Mouse (Mus musculus) megakaryocyte, adult 5-6 weeks (primary cell): Measurements from ENCODE around the gene Bcar3. TPM values are rescaled to one million over a fixed set of nuclear protein-coding genes. Genes with fewer than 3 reads are reported as not detected.

ENCODE experiments used
- ATAC-seq: 2 replicates; pipeline ENCODE4 v1.8.0; 2016; ENCODE audit warnings: mild to moderate bottlenecking, inconsistent platforms; ENCODE audit not compliant: poor library complexity, severe bottlenecking
- total RNA-seq, 2 experiments: library from RNA; stranded (forward) in 1 of 2; stranded (reverse) in 1 of 2; fragments of 153-499, 151-499 nt in 1 of 2; fragments of 221-1000, 200-1000 nt in 1 of 2; gene quantifications; 2 replicates each; pipeline versions ENCODE4 v1.2.3 to v1.2.4; 2015 to 2017

The Bcar3 gene
- total RNA-seq, 2 experiments from 2014 or later: 1.2 TPM

DNA sequence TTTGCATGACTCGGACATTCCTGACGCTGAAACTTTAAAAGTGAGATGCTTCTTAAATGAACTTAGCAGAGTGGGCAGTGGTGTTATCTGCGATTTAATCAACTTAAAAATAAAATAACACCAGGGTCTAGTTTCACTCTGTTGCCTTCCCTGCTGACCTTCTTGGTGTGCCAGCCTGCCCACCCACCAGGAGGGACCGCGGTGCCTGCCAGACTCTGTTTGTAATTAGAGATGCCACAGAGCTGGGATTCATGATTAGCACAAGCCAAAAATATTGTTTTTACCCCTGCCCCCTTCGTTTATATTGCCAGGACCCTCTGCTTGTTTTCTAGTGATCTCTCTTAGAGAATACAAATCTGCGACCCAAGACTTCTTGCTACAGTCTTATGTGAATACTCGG is 152.7 kb downstream of the Bcar3 start:
- no peak for ATAC-seq

DNA sequence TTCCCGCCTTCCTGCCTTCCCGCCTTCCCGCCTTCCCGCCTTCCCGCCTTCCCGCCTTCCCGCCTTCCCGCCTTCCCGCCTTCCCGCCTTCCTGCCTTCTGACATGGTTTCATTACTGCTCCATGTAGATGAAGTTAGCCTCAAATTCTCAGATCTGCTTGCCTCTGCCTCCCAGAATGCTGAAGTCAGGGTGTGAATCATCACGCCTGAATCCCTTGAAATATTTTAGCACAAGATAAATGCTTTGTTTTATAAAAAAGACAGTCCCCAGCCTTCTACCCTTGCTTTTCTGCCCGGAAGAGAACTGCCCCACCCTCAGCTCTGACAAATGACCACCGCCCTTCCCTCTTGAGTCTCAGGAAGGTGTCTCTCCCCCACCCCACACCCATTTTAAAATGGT is 154.3 kb downstream of the Bcar3 start:
- ATAC-seq: no peak

DNA sequence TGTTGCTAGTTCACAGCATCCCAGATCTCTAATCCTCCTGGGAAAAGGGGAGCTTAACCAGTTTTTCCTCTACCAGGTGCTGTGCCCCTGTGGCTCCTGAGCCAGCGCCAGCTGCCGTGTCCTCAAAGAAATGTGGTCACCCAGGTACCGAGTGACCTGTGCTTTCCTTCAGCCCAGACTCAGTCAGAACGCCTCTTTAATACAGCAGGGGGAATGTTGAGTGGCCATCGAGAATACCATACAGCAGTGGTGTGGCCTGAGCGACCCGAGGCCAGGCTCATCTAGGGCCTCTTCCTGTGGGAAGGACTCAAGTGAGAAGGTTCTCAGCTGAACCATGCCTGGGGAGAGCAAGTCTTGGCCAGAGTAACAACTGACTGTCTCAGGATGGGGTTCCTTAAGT is 156.1 kb downstream of the Bcar3 start:
- ATAC-seq: no peak

GRCm38 (mm10) chr3:122453875-122454274 is 159.9 kb downstream of the Bcar3 start:
- no peak for ATAC-seq

GRCm38 (mm10) chr3:122456156-122456555 is 162.2 kb downstream of the Bcar3 start:
- ATAC-seq: no peak

GRCm38 (mm10) chr3:122456807-122457206 is 162.9 kb downstream of the Bcar3 start:
- no peak for ATAC-seq

- ATAC-seq: no peak
Observed at GRCm38 (mm10) chr3:122457723-122458122, 163.8 kb downstream of the Bcar3 start.

DNA sequence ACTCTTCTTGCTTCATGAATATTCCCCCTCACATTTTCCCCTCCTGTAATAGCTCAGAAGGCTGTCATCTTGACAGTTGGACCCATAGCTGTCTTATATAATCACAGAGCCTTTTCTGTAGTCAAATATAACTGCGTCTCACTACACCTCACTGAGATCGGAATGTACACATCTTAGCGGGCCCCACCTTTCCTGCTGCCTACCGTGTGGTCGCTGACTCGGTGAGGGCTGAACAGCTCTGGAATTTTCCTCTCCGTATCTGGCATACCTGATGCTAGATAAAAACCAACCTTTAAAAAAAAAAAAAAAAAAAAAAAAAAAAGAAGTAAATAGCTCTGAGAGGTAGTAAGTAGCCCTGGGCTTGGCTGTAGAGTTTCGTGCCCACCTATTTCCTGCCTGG is 164.8 kb downstream of the Bcar3 start:
- ATAC-seq: no peak

DNA sequence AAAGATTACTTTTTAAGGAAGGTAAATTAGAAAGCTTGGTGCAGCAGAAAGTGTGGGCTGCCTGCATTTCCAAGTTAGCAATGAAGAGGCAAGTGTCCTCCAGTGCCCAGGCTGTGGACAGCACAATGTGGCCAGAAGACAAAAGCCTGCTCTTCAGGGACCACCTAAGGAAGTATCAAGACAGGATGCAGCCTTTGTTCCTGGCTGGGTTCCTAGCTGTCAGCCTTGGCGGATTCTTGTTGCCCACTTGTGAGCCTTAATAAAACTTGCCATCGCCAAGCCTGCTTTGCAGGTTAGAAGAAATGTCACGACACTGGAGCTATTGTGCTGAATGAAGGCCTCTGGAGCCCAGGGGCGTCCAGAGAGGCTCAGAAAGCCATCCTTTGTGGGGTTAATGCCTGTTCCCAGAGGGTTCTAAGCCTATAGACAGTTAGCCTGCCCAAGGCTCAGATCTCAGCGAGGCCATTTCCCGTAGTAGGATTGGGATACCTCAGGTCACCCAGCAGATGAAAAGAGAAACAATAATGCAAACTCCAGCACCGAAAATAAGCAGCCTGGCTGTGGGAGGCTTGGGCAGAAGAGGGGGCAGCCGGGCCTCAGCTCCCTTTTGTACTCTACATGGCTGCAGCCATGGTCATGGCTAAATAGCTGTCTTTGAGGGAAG is 167.0 kb downstream of the Bcar3 start:
- ATAC-seq: no peak

DNA sequence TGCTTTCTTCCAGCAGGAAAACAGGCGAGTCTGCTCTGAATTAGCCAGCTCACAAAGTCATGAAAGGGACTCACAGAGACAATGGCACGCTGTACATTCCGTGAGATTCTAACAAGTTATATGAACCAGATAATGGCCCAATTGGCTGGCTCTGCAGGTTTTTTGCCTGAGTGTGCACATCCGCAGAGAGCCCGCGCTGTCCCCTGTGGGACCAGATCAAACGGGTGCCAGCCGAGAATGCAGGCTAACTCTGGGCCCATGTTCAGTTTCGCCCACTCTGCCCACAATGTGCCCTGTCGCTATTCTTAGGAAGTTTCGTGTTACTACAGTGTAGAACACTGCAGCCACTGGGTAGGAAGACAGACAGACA is 167.6 kb downstream of the Bcar3 start:
- ATAC-seq: no peak

- ATAC-seq: no peak
Observed at GRCm38 (mm10) chr3:122461932-122462871, 168.3 kb downstream of the Bcar3 start.

GRCm38 (mm10) chr3:122463166-122463565 is 169.2 kb downstream of the Bcar3 start:
- ATAC-seq: peak; percentile 9; the same call in 1 of the 2 replicates

DNA sequence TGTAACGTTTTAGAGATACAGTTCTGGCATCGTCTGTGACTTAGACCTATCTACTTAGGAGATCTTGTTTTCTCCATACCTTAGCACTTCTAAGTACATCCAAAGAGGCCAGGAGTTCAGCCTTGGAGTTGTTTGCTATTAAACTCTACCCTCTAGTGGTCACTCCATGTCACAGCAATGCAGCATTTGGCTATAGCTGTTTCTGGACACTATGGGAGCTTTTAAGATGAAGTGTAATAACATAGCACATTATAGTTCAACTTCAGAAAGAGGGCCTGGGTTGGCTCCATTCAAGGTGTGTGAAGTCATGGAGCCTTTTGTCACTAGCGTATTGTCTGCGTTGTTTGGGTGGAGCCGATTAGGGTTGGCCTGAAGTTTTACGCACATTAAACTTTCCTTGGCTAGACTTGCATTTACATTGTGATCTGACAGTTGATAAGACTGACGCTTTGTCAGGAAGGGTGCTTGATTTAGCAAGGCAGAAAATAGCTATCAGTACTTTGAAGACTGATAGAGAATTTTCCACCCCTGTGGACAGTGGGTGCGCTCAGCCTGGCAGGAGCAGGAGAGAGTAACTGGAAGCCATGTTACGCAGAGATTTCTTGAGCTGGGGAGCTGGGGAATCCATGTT is 172.3 kb downstream of the Bcar3 start:
- peak; percentile 86 for ATAC-seq

GRCm38 (mm10) chr3:122467977-122468376 is 174.0 kb downstream of the Bcar3 start:
- ATAC-seq: peak; percentile 61

DNA sequence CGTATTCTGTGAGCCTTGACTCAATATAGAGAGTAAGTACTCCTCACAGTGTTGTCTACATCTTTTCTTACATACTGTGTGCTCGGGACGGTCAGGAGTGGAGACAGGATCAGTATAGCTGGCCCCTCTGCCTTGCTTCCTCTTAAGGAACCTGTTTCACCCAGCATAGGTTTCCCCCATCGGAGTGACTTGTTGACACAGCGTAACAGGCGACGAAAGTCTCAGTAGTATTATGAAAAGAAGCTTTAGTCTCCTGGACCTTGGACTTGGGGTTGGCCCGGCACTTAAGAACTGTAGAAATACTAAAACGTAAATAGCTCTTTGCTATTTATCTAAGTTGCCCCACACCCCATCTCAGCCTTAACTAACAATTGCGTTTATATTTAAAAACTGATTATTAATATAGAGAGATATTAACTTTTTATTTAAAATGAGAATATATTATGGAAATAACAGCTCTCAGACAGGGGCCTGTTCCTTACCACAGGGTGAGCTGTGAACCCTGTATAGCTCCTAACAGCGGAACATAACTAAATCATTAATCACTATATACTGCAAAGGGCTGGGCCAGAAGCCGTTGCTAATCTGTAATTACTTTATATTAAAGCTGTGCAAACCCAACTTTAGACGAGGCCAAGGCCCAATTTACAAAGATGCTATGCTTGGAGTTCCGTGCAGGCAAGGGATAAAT is 176.5 kb downstream of the Bcar3 start:
- ATAC-seq: no peak

GRCm38 (mm10) chr3:122471017-122471721 is 177.2 kb downstream of the Bcar3 start:
- ATAC-seq: no peak

DNA sequence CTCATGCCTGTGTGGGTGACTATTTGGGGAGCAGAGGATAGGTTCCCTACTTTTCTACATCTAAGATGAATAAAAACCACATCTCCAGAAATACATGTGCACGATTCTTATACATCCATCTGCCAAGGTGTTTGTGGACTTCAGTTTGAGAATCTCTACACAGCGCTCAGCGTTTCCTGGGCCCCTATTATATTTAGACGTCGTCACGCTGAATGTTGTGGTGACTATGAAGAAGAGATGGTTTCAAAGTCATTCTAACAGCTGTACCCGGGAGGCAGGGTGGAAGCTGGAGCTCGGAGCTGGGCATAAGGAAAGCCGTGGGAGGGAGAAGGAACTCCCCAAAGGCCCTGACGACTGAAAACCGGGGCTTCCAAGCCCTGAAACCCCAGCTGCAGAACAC is 178.5 kb downstream of the Bcar3 start:
- ATAC-seq: no peak

- ATAC-seq: no peak
Observed at GRCm38 (mm10) chr3:122473523-122474034, 179.6 kb downstream of the Bcar3 start.

- ATAC-seq: peak; percentile 52
Observed at GRCm38 (mm10) chr3:122474067-122474466, 180.1 kb downstream of the Bcar3 start.

DNA sequence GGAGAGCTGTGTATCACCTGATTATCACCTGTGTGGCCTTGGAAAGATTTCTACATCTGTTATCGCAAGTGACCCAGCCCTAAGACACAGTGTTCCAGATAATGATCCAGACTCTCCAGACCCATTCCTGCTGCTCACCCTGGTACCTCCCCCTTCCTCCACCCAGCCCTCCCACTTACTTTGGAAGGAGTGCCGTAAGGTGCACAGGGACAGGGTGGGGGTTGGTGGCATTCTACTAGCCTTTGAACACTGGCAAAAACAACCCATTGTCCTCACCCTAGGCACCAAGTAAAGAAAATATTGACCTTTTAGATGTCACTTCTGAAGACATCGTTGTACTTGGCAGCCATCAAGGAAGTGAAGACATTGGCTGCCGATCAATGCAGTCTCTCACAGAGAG is 180.9 kb downstream of the Bcar3 start:
- no peak for ATAC-seq
